Mouse (Mus musculus) embryonic facial prominence, embryonic 10.5 days (tissue): ENCODE results near the gene Rasal1. TPM values are rescaled to one million over a fixed set of nuclear protein-coding genes. Genes with fewer than 3 reads are reported as not detected.

Experiments
- DNase-seq: peaks from one replicate; pipeline ENCODE4 v3.0.0-alpha.2; 2017; ENCODE audit warnings: low spot score
- H3K27ac ChIP-seq: fragments of 300-500 bp; sonication (generic); replicated peaks from 2 replicates; pipeline ENCODE4 v1.5.1; 2016; ENCODE audit warnings: mild to moderate bottlenecking
- H3K27me3 ChIP-seq: fragments of 300-500 bp; sonication (generic); replicated peaks from 2 replicates; pipeline ENCODE4 v1.6.1; 2016; ENCODE audit warnings: low read depth, mild to moderate bottlenecking; ENCODE audit not compliant: poor library complexity, severe bottlenecking
- H3K36me3 ChIP-seq: fragments of 300-500 bp; sonication (generic); replicated peaks from 2 replicates; pipeline ENCODE4 v1.6.1; 2016; ENCODE audit warnings: mild to moderate bottlenecking, moderate library complexity
- H3K4me1 ChIP-seq: fragments of 300-500 bp; sonication (generic); 2 replicates; pipeline ENCODE4 v1.6.1; 2016
- H3K4me3 ChIP-seq: fragments of 300-500 bp; sonication (generic); 2 replicates; pipeline ENCODE4 v1.5.1; 2016; ENCODE audit warnings: mild to moderate bottlenecking, moderate library complexity
- H3K9me3 ChIP-seq: fragments of 300-500 bp; sonication (generic); 2 replicates; pipeline ENCODE4 v1.6.1; 2016; ENCODE audit warnings: mild to moderate bottlenecking
- WGBS: fragments of 180-500 bp; shearing (Covaris S2); methylation state at CpG from one replicate; pipeline ENCODE4 v1.1.7; 2016; 5-methylcytosine and 5-hydroxymethylcytosine counted together
- polyA plus RNA-seq: library from polyadenylated mRNA; unstranded; fragments of >200 nt; fragmentation: Nextera tagmentation; extraction: Ambion mirVana; gene quantifications from 2 replicates; pipeline ENCODE4 v1.2.1, GENCODE M21; 2016

Gene Rasal1
- polyA plus RNA-seq, 1 experiment from 2014 or later: 0.07 TPM

- DNase-seq: no peak
- 65% methylated on average over 12 of the region's 12 CpGs for WGBS
These were observed 77.3 kb downstream of the Rasal1 start for GRCm38 (mm10) chr5:120725811-120726455.

More at GRCm38 (mm10) chr5:120725811-120726455, 77.3 kb downstream of the Rasal1 start:
- no peaks in the 10 kb centered on the region for H3K27me3 ChIP-seq
- H3K4me3 ChIP-seq: no peak overlapping the region
- peaks cover 5% of the 10 kb centered on the region; the same call in 1 of the 2 replicates for H3K4me1 ChIP-seq
- no peaks in the 10 kb centered on the region for H3K36me3 ChIP-seq
- no peak overlapping the region for H3K27ac ChIP-seq
- H3K9me3 ChIP-seq: no peaks in the 10 kb centered on the region

Other genes with a start within 250 kb of the Rasal1 start
- 3.1 and 4.7 TPM in 2 replicates for gene Lhx5, start 217.1 kb upstream of the Rasal1 start, polyA plus RNA-seq
- 6.2 and 7.1 TPM in 2 replicates for gene Sdsl, start 176.0 kb upstream of the Rasal1 start, polyA plus RNA-seq
- gene Sds, start 172.3 kb upstream of the Rasal1 start, polyA plus RNA-seq: not detected in 2 replicates
- gene Plbd2, start 145.2 kb upstream of the Rasal1 start, polyA plus RNA-seq: 35.5 and 37.8 TPM in 2 replicates
- 4.1 and 5.2 TPM in 2 replicates for gene Slc8b1, start 137.6 kb upstream of the Rasal1 start, polyA plus RNA-seq
- 11.9 and 12.3 TPM in 2 replicates for gene Tpcn1, start 60.1 kb upstream of the Rasal1 start, polyA plus RNA-seq
- 0.65 and 0.81 TPM in 2 replicates for gene Iqcd, start 59.8 kb upstream of the Rasal1 start, polyA plus RNA-seq
- gene Rita1, start 36.2 kb upstream of the Rasal1 start, polyA plus RNA-seq: 19.4 and 20.1 TPM in 2 replicates
- gene Ddx54, start 36.1 kb upstream of the Rasal1 start, polyA plus RNA-seq: 62.3 and 64.3 TPM in 2 replicates
- gene Cfap73, start 14.6 kb upstream of the Rasal1 start, polyA plus RNA-seq: 0.27 TPM in 1 of 2 replicates, not detected in the other
- gene Dtx1, start 63.1 kb downstream of the Rasal1 start, polyA plus RNA-seq: 1.8 and 2.2 TPM in 2 replicates
- gene Oas2, start 101.0 kb downstream of the Rasal1 start, polyA plus RNA-seq: 0.06 and 0.10 TPM in 2 replicates
- 0.06 TPM in 1 of 2 replicates, not detected in the other for gene Oas3, start 128.8 kb downstream of the Rasal1 start, polyA plus RNA-seq
- gene Oas1e, start 146.7 kb downstream of the Rasal1 start, polyA plus RNA-seq: not detected in 2 replicates
- gene Oas1c, start 163.7 kb downstream of the Rasal1 start, polyA plus RNA-seq: 0.14 and 0.49 TPM in 2 replicates
- gene Oas1f, start 198.6 kb downstream of the Rasal1 start, polyA plus RNA-seq: not detected in 2 replicates
- gene Oas1h, start 212.6 kb downstream of the Rasal1 start, polyA plus RNA-seq: not detected in 2 replicates
- not detected in 2 replicates for gene Oas1g, start 238.8 kb downstream of the Rasal1 start, polyA plus RNA-seq